Mouse (Mus musculus) hindlimb bud, embryonic 11.5 days (tissue): ENCODE results near the gene Polh.

Source experiments
- DNase-seq: peaks from one replicate; pipeline ENCODE4 v3.0.0-alpha.2; 2012; ENCODE audit warnings: low read depth, low spot score; ENCODE audit errors: extremely low spot score

Gene Polh

GRCm38 (mm10) chr17:46132862-46133261, 69.6 kb downstream of the Polh start:
- DNase-seq, result no peak

DNA sequence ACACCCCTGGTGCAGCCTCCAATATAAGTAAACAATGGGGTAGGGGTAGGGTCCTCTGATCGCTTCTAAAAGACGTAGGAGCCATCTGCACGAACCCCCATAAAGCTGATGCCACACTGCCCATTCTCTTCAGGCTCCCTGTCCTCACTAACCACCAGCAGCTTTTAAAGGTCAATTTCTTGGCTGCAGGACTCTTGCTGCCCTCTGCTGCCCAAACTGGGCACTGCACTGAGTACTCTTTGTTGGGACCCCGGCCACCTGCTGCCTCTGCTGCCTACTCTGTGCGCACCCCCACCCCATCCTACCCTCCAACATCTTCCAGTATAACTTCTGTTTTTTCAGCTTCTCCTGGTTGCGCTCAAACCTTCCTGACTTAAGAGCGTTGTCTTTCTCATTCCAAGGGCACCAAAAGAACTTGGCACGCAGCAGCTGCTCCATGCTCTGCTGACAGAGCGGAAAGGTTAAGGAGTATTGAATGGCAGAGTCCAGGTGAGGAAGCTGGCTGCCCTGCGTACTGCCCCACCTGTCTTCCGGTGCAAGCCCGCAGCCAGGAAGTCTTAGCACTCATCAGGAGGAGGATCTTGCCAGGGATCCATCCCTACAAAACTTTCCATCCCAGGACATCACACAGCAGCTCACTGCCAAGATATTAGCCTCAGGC, 70.3 kb downstream of the Polh start:
- no peak for DNase-seq

DNA sequence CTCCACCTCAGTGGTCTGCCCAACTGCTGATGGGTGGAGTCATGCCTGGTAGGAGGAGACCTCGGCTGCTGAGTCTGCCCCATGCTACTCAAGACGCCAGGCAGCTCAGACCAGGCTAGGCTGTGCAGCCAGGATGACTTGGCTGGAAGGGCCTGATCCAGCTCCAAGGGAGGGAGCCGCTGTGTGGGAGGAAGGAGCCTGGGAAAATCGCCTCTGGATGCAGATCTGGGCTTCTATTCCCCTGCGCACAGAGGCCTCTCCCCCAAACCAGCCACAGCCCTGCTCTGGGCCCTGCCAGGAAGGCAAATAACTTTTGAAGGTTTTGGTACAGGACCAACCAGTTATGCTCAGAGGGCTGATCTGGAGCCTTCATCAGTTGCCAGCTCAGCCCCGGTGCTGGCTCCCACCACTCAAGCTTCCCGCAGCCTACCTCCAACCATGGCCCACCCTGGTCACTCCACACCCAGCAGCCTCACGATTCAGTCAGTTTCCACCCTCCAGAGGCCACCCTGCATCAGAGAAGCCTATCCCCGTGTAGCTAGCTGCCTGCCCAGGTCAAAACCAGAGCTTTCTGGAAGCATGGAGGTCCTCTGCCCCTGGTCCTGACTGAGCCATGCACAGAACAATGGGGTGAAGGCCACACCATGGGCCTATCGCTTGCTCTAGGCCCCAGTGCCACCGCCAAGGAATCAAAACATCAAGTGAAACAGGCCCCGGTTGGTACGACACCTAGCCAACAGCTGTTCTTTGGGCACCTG, 72.5 kb downstream of the Polh start:
- DNase-seq, result no peak

- no peak for DNase-seq
Measured at GRCm38 (mm10) chr17:46127814-46128493, 74.5 kb downstream of the Polh start.

DNA sequence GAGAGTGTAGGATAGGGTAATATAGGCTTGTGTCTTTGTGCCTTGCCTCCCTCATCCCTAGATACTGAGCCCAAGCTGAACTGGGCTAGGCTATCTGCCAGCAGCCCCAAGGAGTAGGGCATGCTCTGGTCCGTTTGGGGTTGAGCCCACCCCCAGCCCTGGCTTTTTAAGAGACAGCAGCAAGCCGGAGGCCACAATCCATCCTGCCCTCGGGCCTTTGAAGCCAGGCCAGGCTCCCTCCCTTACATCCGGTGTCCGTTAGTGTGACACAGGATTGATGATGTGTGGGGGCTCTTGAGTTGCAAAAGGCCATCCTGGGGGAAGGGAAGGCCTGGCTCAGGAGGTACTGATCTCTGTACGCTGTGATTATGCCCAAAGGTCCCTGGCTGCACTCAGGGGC, 75.8 kb downstream of the Polh start:
- DNase-seq, result no peak

- DNase-seq, result no peak
Measured at GRCm38 (mm10) chr17:46123953-46124700, 78.3 kb downstream of the Polh start.

DNA sequence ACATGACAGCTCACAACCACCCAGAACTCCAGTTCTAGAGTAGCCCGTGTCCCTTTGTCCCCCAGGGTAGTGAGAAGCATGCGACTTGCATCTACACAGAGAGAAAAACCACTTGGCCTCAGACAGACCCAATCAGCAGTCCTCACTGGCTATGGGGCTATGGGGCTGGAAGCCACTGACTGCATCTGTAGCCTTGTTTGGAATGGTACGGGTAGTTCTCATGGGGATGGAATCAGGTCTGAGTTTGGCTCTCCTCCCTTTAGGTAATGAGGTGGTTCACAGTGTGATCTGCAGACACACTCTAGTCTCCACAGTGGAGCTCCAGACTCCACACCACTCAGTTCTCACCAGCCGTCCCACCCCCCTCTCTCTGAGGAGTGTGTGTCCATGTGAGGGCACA, 79.2 kb downstream of the Polh start:
- no peak for DNase-seq

GRCm38 (mm10) chr17:46122791-46123190, 79.7 kb downstream of the Polh start:
- no peak for DNase-seq
